Mouse (Mus musculus): ENCODE measurements around the gene Frem1.

GRCm38 (mm10) chr4:82990973-82991695 lies 61.0 kb downstream of the Frem1 start:
- TF ChIP-seq CTCF (conservative IDR thresholded peaks at IDR 0.05; ENCODE audit: low read length) (no peak), NANOG (IDR thresholded peaks at IDR 0.05; ENCODE audit: borderline replicate concordance, low read length) (no peak)

All from E14TG2a.4 (cell line).